Mouse (Mus musculus) heart, adult 11 months (tissue): Measurements from ENCODE around the gene Ufc1.

Source experiments
- DNase-seq: peaks from one replicate; pipeline ENCODE4 v3.0.0; 2022

The Ufc1 gene

DNA sequence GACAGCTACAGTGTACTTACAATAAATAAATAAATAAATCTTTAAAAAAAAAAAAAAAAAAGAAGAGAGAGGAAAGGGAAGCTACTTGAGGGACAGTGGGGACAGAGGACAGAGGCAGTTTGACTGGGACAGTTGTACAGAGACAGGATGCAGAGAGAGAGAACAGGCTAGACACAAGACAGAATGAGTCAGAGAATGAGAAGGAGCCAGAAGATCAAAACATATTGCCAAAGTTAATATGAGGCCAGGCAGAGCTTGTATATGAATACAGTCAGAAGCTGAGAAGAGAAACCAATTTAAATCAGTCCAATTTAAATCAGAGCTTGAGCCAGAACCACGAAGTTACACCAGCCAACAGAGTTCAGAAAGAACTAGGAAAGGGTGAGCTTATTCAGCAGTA, 26.5 kb downstream of the Ufc1 start:
- DNase-seq, result no peak

DNA sequence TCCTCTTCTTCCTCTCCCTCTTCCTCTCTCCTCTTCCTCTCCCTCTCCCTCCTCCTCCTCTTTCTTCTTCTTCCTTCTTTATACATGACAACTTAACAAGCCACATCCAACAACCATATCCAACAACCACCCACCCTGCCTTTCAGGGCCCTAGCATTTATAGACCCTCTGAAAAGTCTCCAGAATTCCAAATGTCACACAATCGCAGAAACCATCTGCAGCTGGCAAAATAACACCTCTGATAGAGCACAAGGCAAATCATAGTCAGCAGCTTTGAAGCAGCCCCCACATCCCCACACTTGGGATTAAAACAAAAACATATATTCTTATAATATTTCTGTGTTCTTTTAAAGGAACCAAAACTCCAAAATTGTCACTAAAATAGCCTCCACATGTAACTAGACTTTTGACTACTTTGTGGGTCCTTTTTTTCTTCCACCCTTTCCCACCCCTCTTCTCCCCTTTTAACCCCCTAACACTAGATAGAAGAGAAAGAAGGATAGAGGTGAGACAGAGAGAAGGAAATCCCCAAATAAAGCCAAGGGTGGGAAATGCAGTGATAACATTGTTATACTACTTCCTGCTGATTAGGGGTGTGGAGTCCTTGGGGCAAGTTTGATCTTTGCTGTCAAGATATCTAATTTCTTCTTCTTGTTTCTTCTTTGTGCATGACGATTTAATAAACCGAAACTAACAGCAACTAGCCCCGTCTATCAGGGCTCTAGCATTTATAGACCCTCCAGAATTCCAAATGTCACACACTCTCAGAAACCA, 28.7 kb downstream of the Ufc1 start:
- no peak for DNase-seq

DNA sequence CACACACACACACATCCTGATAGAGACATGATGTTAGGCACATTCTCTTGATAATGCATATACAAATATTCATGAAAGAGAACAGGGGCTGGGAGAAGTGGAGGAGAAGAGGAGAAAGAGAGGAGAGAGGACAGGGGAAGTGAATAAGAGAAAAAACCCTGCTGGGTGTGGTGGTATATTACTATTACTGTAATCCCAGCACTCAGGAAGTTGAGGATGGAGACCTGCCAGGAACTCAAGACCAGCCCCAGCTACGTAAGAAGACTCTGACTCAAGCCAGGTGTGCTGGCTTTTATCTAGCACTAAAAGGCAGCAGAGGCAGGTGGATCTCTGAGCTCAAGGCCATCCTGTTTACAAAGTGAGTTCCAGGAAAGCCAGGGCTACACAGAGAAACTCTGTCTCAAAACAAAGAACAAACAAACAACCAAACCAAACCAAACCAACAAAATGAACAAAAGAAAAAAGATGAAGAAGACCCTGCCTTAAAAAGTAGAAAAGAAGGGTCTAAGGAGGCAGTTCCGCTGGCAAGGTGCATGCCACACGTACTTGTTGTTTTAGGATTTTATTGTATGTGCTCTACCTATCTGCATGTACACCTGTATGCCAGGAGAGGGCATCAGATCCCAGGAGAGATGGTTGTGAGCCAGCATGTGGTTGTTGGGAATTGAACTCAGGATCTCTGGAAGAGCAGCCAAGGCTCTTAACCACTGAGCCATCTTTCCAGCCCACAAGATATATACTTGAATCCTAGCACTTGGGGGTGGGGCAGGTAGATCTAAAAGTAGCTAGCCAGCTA, 31.0 kb downstream of the Ufc1 start:
- peak; percentile 93 for DNase-seq

DNA sequence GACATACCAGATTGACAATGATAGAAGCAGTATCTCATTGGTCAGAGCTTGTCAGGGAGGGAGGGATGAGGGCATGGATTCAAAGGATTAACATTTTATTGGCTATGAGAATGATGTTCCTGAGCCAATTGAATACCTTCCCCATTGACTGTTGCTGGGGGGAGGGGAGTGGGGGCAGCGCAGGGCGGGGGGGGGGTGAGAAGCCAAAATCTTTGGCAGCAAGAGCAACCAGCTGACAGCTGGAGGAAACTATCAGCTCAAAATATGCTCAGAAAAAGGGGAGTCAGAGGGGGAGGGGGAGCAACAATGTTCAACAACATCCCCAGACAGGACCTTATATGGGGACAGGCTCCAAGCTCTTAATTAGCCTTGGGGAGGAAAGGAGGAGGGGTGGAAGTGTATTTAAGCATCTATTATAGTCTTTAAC, 31.6 kb downstream of the Ufc1 start:
- DNase-seq, result peak; percentile 97

DNA sequence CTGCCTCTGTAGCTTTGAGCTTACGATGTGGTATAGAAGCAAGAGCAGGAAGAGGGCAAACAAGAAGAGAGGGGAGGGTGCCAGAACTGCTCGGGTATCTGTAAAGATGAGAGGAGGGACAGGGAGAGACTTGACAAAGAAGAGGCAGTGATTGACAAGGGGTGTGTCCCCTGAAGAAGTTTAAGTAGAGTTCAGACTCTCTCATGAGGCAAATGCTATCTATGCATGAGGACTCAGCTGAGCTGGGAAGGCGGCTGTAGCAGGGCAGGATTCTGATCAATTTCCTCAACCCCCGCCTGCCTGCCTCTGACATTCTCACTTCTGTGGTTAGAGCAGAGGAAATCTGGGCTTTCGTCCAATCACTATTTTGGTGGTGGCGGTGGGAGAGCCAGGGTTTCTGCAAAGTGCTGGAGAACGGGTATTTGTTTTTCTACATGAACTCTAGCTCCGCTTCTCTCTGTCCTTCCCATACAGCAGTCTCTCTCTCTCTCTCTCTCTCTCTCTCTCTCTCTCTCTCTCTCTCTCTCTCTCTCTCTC, 32.2 kb downstream of the Ufc1 start:
- DNase-seq, result peak; percentile 98

DNA sequence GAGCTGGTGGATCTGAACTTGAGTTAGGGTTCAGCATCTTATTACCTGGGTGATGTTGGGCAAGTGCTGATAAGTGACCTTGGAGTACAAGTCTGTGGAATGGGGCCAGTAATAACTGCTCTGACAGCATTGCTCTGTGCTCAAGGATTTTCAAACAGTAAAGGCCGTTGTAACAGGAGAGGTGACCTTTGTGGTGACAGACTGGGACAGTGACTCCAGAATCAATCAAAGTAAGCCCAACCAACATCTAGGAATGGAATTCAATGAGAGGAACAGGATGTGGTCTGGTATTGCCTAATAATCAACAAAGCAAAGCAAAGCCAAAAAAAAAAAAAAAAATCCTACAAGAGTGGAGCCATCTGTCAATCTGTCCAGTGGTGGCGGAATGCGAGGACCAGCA, 34.5 kb downstream of the Ufc1 start:
- no peak for DNase-seq

DNA sequence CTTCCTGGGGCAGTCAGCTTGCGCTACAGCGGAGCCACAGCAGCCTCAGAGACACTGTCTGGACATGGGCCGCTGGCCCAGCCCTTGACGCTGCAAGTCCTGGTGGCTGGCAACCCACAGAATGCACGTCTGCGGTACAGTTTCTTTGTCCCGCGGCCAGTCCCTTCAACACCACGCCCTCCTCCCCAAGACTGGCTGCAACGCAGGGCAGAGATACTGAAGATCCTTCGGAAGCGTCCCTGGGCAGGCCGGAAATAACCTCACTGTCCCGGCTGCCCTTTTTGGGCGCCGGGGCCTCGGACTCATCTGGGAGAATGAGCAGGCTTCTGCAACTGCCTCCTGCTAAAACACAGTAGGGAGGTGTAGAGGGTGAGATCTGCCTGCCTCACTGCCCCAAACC, 35.9 kb downstream of the Ufc1 start:
- DNase-seq, result no peak

DNA sequence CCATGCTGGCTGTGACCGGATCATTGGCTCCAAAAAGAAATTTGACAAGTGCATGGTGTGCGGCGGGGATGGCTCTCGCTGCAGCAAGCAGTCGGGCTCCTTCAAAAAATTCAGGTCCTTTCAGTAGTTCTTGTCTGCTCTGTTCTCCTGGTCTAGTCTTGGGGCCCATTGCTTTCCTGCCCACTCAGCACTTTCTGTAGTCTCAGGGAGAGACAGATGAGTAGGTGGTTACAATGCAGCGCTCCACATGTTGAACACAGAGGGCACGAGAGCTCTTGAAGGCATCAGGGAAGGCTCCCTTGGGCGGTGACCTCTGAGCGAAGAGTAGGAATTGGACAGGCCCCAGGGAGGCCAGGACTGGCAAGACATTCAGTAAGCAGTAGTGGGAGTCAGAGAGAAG, 37.0 kb downstream of the Ufc1 start:
- no peak for DNase-seq

DNA sequence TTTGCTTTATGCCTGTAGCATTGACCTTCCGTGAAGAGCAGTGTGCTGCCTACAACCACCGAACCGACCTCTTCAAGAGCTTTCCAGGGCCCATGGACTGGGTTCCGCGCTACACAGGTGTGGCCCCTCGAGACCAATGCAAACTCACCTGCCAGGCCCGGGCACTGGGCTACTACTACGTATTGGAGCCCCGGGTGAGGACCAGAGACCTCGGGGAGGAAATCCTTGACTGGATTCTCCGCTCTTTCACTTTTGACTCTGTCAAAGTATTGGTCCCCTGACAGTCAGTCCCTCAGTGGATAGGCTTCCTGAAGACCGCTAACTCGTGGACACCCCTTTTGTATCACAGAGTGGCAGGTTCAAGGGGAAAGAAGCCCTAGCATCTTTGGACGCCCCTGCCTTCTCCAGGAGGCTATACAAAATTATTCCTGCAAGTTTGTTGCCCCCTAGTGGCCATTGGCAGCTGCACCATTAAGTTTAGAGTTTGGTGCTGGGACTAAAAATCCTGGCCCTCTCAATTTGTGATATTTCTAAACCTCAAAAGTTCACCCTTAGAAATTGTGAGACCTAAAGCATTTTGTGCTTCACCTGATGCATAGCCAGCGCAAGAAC, 37.8 kb downstream of the Ufc1 start:
- DNase-seq, result peak; percentile 94

DNA sequence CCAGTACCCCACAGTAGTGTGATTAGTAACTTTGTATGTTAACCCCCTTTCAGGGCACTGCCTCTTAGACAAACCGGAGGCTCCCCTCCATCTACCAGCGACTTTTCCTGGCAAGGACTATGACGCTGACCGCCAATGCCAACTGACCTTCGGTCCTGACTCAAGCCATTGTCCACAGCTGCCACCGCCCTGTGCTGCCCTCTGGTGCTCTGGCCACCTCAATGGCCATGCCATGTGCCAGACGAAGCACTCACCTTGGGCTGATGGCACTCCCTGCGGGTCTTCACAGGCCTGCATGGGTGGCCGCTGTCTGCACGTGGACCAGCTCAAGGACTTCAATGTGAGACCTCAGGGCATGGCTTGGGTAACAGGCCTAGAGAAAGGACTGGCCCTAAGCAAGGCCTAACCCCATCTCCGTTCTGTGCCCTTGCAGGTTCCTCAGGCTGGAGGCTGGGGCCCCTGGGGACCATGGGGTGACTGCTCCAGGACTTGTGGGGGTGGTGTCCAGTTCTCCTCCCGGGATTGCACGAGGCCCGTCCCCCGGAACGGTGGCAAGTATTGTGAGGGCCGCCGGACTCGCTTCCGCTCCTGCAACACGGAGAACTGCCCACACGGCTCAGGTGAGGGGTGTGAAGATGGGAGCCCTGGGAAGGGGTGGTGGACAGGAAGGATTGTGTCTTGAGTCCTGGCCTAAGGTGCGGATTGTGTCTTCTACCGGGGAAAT, 38.6 kb downstream of the Ufc1 start:
- DNase-seq, result peak; percentile 93

DNA sequence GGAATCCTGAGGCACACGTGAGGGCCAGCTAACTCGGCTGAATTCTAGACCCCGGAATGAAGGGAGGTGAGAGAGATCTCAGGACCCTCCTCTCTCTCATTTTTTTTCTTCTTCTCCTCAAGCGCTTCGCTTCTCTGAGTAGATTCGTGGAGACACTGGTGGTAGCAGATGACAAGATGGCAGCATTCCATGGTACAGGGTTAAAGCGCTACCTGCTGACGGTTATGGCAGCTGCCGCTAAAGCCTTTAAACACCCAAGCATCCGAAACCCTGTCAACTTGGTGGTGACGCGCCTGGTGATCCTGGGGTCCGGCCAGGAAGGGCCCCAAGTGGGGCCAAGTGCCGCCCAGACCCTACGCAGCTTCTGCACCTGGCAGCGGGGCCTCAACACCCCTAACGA, 42.4 kb downstream of the Ufc1 start:
- DNase-seq, result no peak

DNA sequence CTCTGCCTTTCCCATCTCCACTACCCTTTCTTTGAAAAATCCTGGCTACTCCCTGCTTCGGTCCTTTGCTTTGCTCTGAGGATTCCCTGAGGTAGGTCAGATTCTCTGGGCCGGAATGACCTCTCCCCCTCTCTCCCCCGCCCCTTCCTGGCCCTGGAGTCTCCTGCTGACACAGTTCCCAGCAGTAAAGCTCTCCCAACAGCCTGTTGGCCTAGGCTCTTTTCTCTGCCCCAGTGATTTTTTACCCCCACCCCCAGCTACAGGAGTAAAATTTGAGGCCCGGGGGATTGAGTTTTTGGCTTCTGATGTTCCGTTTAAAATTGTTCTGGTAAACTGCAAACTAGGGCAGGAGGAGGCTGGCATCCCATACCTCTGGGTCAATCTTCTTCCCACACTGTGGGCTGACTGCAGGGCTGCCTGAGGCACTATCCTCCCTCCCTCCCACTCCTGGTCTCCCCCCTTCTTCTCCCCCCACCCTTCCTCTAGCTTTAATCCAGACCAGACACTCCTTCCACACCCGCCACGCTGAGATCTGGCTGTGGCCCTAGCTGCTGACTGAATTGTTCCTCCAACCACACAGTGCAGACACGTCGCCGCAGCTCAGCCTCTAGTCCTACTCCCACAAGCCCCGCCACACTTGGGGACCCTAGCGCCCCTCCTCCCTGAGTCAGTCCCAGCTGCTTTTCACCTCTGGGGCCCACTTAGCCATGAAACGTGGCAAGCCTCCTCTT, 43.1 kb downstream of the Ufc1 start:
- DNase-seq, result no peak

DNA sequence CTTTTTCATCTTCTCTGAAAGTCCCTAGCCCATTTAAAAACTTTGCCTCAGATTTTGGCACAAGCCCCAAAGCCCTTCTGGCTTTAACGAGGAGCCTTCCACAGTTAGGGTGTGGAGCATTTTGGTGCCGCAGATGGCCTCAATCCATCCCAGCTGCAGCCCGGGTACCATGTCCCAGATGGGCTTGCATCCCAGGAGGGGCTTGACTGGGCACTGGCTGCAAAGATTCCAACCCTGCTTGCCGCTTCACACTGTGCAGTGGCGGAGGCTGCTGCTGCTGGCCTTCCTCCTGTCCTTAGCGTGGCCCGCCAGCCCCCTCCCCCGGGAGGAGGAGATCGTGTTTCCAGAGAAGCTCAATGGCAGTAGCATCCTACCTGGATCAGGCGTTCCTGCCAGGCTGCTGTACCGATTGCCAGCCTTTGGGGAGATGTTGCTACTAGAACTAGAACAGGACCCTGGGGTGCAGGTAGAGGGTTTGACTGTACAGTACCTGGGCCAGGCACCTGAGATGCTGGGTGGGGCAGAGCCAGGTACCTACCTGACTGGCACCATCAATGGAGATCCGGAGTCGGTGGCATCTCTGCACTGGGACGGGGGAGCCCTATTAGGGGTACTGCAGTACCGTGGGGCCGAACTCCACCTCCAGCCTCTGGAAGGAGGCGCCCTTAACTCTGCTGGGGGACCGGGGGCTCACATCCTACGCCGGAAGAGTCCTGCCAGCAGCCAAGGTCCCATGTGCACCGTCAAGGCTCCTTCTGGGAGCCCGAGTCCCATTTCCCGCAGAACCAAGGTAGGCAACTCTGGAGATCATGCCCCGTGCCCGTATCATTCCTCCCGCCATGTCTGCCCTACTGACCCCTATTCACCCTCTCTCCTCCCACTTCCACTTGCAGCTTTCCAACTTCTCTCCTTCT, 43.9 kb downstream of the Ufc1 start, which contains the start of gene Ndufs2:
Gene Ndufs2 (minus strand): TSS at position 709 of the 914 bp plus-strand sequence.
- DNase-seq, result peak; percentile 96

DNA sequence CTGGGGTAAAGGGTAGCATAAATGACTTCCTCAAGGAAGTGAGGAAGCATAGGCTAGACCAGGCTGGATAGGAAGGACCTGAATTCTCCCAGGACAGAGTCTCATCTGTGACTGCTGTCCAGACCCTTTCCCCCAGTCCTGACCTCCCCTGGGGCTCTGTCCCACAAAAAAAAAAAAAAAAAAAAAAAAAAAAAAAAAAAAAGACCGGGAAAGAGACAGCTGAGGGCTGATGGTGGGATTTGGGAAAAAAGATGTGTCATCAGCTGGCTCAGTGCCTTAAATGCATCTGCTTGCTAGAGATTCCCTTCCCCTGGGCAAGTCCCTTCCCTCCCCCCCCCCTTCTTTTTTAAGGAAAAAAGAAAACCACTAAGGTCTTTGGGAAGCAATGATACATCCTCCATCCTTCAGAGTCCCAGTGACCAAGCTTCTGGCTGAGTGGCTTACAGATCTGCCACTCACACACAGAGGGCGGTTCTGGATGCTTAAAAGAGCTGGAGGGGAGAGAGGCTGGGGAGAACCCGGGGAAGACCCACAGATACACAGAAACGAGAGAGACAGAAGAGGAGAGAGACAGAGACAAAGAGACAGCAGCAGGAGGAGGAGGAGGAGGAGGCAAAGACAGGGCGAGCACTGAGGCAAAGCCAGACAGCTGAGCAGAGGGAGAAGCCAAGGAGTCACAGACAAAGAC, 44.8 kb downstream of the Ufc1 start, which contains the start of gene Adamts4:
Gene Adamts4 (plus strand): TSS at position 509 of the 688 bp plus-strand sequence.
- DNase-seq, result peak; percentile 98

DNA sequence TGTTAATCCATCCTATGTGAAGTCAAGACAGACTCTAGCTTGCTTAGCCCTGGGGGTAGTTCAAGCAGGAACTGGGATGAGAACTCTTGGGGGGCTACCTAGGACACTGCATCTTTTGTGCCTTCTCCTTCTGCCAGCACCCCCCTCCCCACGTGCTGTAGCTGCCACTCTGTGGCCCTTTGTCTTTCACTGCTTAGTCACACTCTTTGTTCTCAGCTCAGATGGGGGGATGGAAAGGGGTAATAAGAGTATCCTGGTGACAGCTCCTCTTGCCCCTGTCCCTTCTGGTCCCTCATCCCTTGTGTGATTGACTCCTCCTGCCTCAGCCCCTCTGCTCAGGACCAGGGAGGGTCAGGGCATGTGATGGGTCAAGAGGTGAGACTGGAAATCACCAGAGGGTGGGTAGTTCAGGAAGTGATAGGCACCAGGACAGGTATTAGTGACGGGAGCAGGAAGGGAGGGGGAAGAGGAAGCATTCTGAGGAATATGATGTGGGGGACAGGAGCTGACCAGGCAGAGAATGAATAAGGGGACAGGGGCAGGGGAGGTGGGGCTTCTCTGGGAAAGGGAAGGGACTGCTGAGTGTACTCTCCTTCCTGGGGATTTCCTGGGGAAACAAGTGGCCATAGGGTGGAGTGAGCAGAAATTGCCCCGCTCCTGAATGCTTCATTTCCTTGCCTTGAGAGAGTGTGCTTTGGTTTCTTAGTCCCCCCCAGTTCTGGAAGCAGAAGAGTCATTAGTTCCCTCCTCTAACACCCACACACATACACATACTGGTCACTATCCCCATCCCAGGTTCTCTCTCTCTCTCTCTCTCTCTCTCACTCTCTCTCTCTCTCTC, 46.2 kb downstream of the Ufc1 start:
- peak; percentile 92 for DNase-seq

DNA sequence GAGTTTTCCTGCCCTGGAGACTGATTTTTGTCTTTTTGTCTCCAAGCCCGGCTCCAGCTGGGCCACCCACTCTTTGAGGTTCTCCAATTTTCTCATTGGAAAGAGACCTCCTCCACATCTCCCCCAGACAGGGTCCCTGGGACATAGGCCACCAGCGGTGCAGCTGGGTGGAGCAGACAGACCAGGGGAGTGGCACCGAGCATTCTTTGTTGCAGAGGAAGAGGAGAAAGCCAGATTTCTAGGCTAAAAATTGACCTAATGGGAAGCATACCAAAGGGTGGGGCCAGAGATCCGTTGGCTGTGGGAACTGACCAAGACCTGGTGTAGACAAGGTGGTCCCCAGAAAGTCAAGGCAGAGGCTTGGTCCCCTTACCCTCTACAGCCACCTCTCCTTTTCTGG, 46.9 kb downstream of the Ufc1 start:
- peak; percentile 95 for DNase-seq

DNA sequence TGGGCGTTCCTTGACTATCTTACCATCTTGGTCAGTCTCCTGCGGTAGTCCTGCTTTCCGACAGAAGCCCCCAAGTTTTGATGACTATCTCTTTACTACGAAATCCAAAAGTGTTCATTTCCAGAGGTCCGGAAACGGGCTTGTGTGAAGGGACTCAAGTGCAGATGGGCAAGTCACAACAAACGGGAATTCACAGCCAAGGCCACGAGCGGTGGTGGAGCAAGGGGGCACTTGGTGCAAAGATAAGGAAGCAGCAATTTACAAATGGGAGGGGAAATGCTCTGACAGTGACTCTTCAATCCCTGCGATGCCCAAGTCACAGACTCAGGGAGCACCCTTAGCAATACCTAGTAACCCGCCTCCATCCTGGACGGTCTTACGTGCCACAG, 47.4 kb downstream of the Ufc1 start:
- no peak for DNase-seq

DNA sequence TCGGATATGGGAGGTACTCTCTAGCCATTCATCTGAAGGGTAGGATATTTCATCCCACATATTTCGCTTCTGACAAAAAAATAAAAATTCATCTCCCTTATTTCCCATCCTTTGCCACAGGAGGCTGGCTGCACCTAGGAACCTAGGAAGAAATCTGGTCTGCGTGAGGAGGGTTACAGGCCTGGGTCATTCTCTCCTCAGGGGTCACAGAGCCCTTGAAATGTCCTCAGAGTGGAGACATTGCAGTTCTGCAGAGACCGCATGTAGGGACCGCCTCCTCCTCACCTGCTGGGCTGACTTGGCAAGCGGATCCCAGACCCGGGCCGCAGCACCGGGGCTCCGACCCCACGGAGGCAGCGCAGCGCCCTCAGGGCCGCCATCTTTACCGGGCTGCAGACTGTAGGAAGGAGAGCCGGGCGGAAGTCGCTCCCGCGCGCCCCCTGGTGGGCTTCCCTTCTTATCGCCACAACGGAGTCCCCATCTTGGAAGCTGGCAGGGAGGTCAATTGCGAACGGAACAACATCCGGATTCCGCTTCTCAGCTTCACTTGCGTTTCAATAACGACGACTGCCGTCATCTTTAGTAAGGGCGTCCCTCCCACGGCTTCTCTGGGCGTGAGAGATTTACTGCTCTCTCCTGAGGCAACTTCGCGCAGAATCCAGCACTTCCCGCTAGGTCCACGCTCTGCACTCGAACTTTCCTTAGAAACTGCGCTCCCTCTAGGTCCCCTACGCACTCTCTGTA, 47.9 kb downstream of the Ufc1 start:
- peak; percentile 99 for DNase-seq

DNA sequence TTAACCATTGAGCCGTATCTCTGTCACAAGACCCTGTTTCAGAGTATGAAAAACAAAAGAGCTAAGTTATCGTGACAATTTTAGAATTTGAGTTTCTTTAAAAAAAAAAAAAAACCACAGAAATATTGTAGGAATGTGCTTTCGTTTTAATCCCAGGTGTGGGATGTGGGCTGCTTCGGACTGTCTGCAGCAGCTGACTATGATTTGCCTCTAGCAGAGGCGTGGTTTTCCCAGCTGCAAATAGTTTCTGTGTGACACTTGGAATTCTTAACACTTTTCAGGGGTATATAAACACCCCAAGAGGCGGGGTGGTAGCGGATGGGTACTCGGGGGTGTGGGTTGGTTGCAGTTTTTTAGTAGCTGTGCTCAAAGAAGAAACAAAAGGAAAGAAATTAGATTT, 49.5 kb downstream of the Ufc1 start:
- no peak for DNase-seq
